ENCODE assay signal across 19 mouse cellular contexts in genomic region chr13:93889991-93890390, GRCm38 (mm10).
DNase-seq lines count a peak whose midpoint lies in the region; ATAC-seq lines count a peak whose summit lies in the region.
"Had no signal": no experiment of that assay in that cellular context is flagged by ENCODE, and none has a peak within 500 bp of the region (broad histone marks: within the 10 kb centered on the region; RNA-seq: fewer than 3 reads in every experiment).

No protein-coding gene starts in this region.

- H3K9me3 ChIP-seq in kidney, embryonic 14.5 days (ENCODE audit: control insufficient read depth, low read length): no peaks in the 10 kb centered on the region
- H3K9me3 ChIP-seq in kidney, embryonic 16.5 days (ENCODE audit: low read length): no peaks in the 10 kb centered on the region
- H3K9me3 ChIP-seq: embryonic facial prominence, embryonic 10.5 days; forebrain, embryonic 10.5 days; heart, embryonic 13.5 days; hindbrain, embryonic 12.5 days had no signal

- H3K9ac ChIP-seq in kidney, embryonic 14.5 days (ENCODE audit: low read depth, low read length): no peak overlapping the region
- H3K9ac ChIP-seq in kidney, embryonic 16.5 days (replicated peaks; ENCODE audit: low read length): no peak overlapping the region
- H3K9ac ChIP-seq: heart, embryonic 13.5 days; hindbrain, embryonic 12.5 days had no signal

- no peak overlapping the region for H3K27ac ChIP-seq in kidney, embryonic 14.5 days (ENCODE audit: low read depth, low read length)
- H3K27ac ChIP-seq in kidney, embryonic 16.5 days (ENCODE audit: low read length): peak overlapping the region; percentile 81
- H3K27ac ChIP-seq: embryonic facial prominence, embryonic 10.5 days; forebrain, embryonic 10.5 days; heart, embryonic 13.5 days; hindbrain, embryonic 12.5 days had no signal

- intact Hi-C loops in heart, postnatal 36 days (cut with DNase I): no loop called here

- no peak overlapping the region for H3K4me3 ChIP-seq in kidney, embryonic 14.5 days (ENCODE audit: low read length)
- no peak overlapping the region for H3K4me3 ChIP-seq in kidney, embryonic 16.5 days (ENCODE audit: low read length)
- H3K4me3 ChIP-seq: embryonic facial prominence, embryonic 10.5 days; forebrain, embryonic 10.5 days; heart, embryonic 13.5 days; hindbrain, embryonic 12.5 days had no signal

- H3K4me1 ChIP-seq in kidney, embryonic 14.5 days (ENCODE audit: control insufficient read depth, insufficient read depth, low read length): 0 out of 2 replicates have a peak, but pooled peaks cover 4% of the 10 kb centered on the region
- peaks cover 32% of the 10 kb centered on the region for H3K4me1 ChIP-seq in kidney, embryonic 16.5 days (ENCODE audit: insufficient read depth, low read length)
- H3K4me1 ChIP-seq: embryonic facial prominence, embryonic 10.5 days; forebrain, embryonic 10.5 days; hindbrain, embryonic 12.5 days had no signal

- no peaks in the 10 kb centered on the region for H3K36me3 ChIP-seq in kidney, embryonic 14.5 days (ENCODE audit: control insufficient read depth, insufficient read depth, low read length)
- no peaks in the 10 kb centered on the region for H3K36me3 ChIP-seq in kidney, embryonic 16.5 days (ENCODE audit: insufficient read depth, low read length)
- H3K36me3 ChIP-seq: embryonic facial prominence, embryonic 10.5 days; forebrain, embryonic 10.5 days; heart, embryonic 13.5 days; hindbrain, embryonic 12.5 days had no signal

- no peak overlapping the region for H3K4me2 ChIP-seq in kidney, embryonic 14.5 days (replicated peaks; ENCODE audit: low read depth, low read length)
- H3K4me2 ChIP-seq in kidney, embryonic 16.5 days (replicated peaks; ENCODE audit: low read depth, low read length): no peak overlapping the region
- H3K4me2 ChIP-seq: heart, embryonic 13.5 days; hindbrain, embryonic 12.5 days had no signal

- ATAC-seq in kidney, embryonic 14.5 days (ENCODE audit: low FRiP score, low TSS enrichment): no peak
- ATAC-seq in kidney, embryonic 16.5 days (ENCODE audit: low FRiP score, low TSS enrichment): no peak
- ATAC-seq: forebrain, embryonic 14.5 days; Patski had no signal

- 48% methylated on average over 3 of the region's 3 CpGs for WGBS in kidney, embryonic 14.5 days
- WGBS in kidney, embryonic 16.5 days: 45% methylated on average over 3 of the region's 3 CpGs

- no peaks in the 10 kb centered on the region for H3K27me3 ChIP-seq in kidney, embryonic 14.5 days (ENCODE audit: control insufficient read depth, insufficient read depth, low read length)
- H3K27me3 ChIP-seq in kidney, embryonic 16.5 days (ENCODE audit: insufficient read depth, low read length): no peaks in the 10 kb centered on the region
- H3K27me3 ChIP-seq: heart, embryonic 13.5 days; hindbrain, embryonic 12.5 days; Patski had no signal

- peak; percentile 18 for DNase-seq in kidney, adult 11 months
- DNase-seq in kidney, adult 8-10 months: peak; percentile 30 to 53
- DNase-seq in kidney, postnatal 25 days: peak; percentile 32 to 60
- no peak for DNase-seq in lung, postnatal 4 days
- no peak for DNase-seq in heart, postnatal 36 days
- DNase-seq: adrenal gland, adult 2 months; adrenal gland, postnatal 25 days; cerebellum, adult 2 months; cerebellum, postnatal 10 days; gastrocnemius, postnatal 36 days; heart, postnatal 4 days had no signal

Comparison
In these comparisons a context has a peak if more than half of its experiments do, and no peak if none do; other contexts are left out.
1. DNase-seq: peak in kidney, adult 11 months (single experiment), kidney, adult 8-10 months (2 of 2) and kidney, postnatal 25 days (2 of 2); none in lung, postnatal 4 days (0 of 2) and heart, postnatal 36 days (0 of 2).